Mouse (Mus musculus) bone marrow, adult 2 months (tissue): ENCODE results near the gene C87436.
A peak's percentile ranks its signal among the peaks of the same experiment; 100 is the strongest.

Experiments
- CTCF ChIP-seq: fragments of 200-500 bp; IDR thresholded peaks from 2 replicates; pipeline ENCODE4 v1.5.1; 2011; ENCODE audit warnings: low read length, control low read depth; ENCODE audit not compliant: control insufficient read depth, insufficient read depth
- POLR2A ChIP-seq: fragments of 200-500 bp; IDR thresholded peaks from 2 replicates; pipeline ENCODE4 v1.6.1; 2011; ENCODE audit warnings: low read depth, mild to moderate bottlenecking, control low read depth, low read length, borderline replicate concordance; ENCODE audit not compliant: control insufficient read depth

GRCm38 (mm10) chr6:86420491-86420890 lies 17.7 kb upstream of the C87436 start:
- peak; percentile 34; the same call in 1 of the 2 replicates for TF ChIP-seq CTCF
- TF ChIP-seq POLR2A, result no peak
